Mouse (Mus musculus) heart, postnatal 36 days (tissue): ENCODE data around the gene Bloc1s3. TPM values are rescaled to one million over a fixed set of nuclear protein-coding genes. Genes with fewer than 3 reads are reported as not detected.

ENCODE experiments used
- DNase-seq, 2 experiments: peaks; one replicate each; pipeline ENCODE4 v3.0.0; 2021 to 2022
- intact Hi-C: fragments of 180-260 bp; cut with DNase I; formaldehyde crosslinking; loops from one replicate; pipeline ENCODE4 v1.15.1; 2025
- total RNA-seq, 2 experiments: library from RNA; stranded (reverse); gene quantifications; 2 replicates each; pipeline ENCODE4 v1.2.3; 2021

Bloc1s3 gene
- total RNA-seq: 1 to 10 TPM; 2.3 to 2.5 TPM

- peak; percentile 93 to 95 for DNase-seq
- intact Hi-C loops: no loop called here
Measured at GRCm38 (mm10) chr7:19508150-19508923, at the start of gene Bloc1s3, which contains the start of gene Trappc6a. Gene Bloc1s3 (minus strand): TSS chr7:19508367. Gene Trappc6a (plus strand): TSS chr7:19508395.

GRCm38 (mm10) chr7:19557086-19557485 lies 48.9 kb upstream of the Bloc1s3 start:
- DNase-seq: no peak
- intact Hi-C loops: no loop called here

- no peak for DNase-seq
- intact Hi-C loops: no loop called here
Measured at GRCm38 (mm10) chr7:19554168-19554567, 46.0 kb upstream of the Bloc1s3 start.

GRCm38 (mm10) chr7:19552443-19552842 lies 44.3 kb upstream of the Bloc1s3 start:
- DNase-seq: no peak
- intact Hi-C loops: no loop called here

- DNase-seq: no peak
- intact Hi-C loops: no loop called here
Measured at GRCm38 (mm10) chr7:19551634-19552033, 43.5 kb upstream of the Bloc1s3 start.

- no peak for DNase-seq
- intact Hi-C loops: no loop called here
Measured at GRCm38 (mm10) chr7:19549394-19549793, 41.2 kb upstream of the Bloc1s3 start.

GRCm38 (mm10) chr7:19547344-19547969 lies 39.3 kb upstream of the Bloc1s3 start:
- intact Hi-C loops: no loop called here

GRCm38 (mm10) chr7:19546007-19546406 lies 37.8 kb upstream of the Bloc1s3 start:
- DNase-seq: no peak
- intact Hi-C loops: no loop called here

More at GRCm38 (mm10) chr7:19547344-19547969, 39.3 kb upstream of the Bloc1s3 start:
- DNase-seq: no peak

GRCm38 (mm10) chr7:19543584-19543983 lies 35.4 kb upstream of the Bloc1s3 start:
- intact Hi-C loops: no loop called here
- DNase-seq: no peak

- intact Hi-C loops: no loop called here
- no peak for DNase-seq
Measured at GRCm38 (mm10) chr7:19542155-19542691, 34.1 kb upstream of the Bloc1s3 start.

GRCm38 (mm10) chr7:19541681-19542154 lies 33.6 kb upstream of the Bloc1s3 start:
- intact Hi-C loops: no loop called here
- DNase-seq: no peak

- intact Hi-C loops: no loop called here
- no peak for DNase-seq
Measured at GRCm38 (mm10) chr7:19540771-19541566, 32.8 kb upstream of the Bloc1s3 start.

- intact Hi-C loops: no loop called here
- no peak for DNase-seq
Measured at GRCm38 (mm10) chr7:19534676-19535075, 26.5 kb upstream of the Bloc1s3 start.

GRCm38 (mm10) chr7:19532240-19532639 lies 24.1 kb upstream of the Bloc1s3 start:
- intact Hi-C loops: no loop called here
- no peak for DNase-seq

GRCm38 (mm10) chr7:19531077-19531476 lies 22.9 kb upstream of the Bloc1s3 start:
- intact Hi-C loops: no loop called here
- DNase-seq: no peak

GRCm38 (mm10) chr7:19525105-19525481 lies 16.9 kb upstream of the Bloc1s3 start:
- DNase-seq: no peak
- intact Hi-C loops: no loop called here

- intact Hi-C loops: no loop called here
- DNase-seq: no peak
Measured at GRCm38 (mm10) chr7:19524420-19525104, 16.4 kb upstream of the Bloc1s3 start.

- intact Hi-C loops: no loop called here
- peak; percentile 47 to 57 for DNase-seq
Measured at GRCm38 (mm10) chr7:19523757-19524419, 15.7 kb upstream of the Bloc1s3 start.

GRCm38 (mm10) chr7:19523017-19523756 lies 15.0 kb upstream of the Bloc1s3 start:
- intact Hi-C loops: no loop called here
- DNase-seq: no peak
